8 mouse cellular contexts compared by ENCODE assay signal in genomic region chr19:27216318-27216717, GRCm38 (mm10). TPM values are rescaled to one million over a fixed set of nuclear protein-coding genes. Genes with fewer than 3 reads are reported as not detected.
DNase-seq lines count a peak whose midpoint lies in the region; ATAC-seq lines count a peak whose summit lies in the region.

TSS of gene Vldlr (plus strand) at chr19:27216484.

- 0 out of 2 replicates have a peak, but pooled peaks cover 7% of the 10 kb centered on the region for H3K27me3 ChIP-seq in hindbrain, embryonic 14.5 days (ENCODE audit: control insufficient read depth, insufficient read depth, low read length)

- peak within 1 kb of the TSS; percentile 94 for H3K27ac ChIP-seq in hindbrain, embryonic 14.5 days

- no peak for ATAC-seq in hindbrain, embryonic 14.5 days (ENCODE audit: low FRiP score)
- no peak for ATAC-seq in granulocyte monocyte progenitor cell, adult 5-6 weeks (replicated peaks; ENCODE audit: poor library complexity, severe bottlenecking)

- H3K4me2 ChIP-seq in hindbrain, embryonic 14.5 days (replicated peaks), result peak within 1 kb of the TSS; percentile 95

- peak within 1 kb of the TSS; percentile 93 for H3K9ac ChIP-seq in hindbrain, embryonic 14.5 days

- no peaks in the 10 kb centered on the region for H3K9me3 ChIP-seq in hindbrain, embryonic 14.5 days (ENCODE audit: control insufficient read depth, low read length)

- 2% methylated on average over 11 of the region's 11 CpGs for WGBS in hindbrain, embryonic 14.5 days

- H3K36me3 ChIP-seq in hindbrain, embryonic 14.5 days (replicated peaks; ENCODE audit: control insufficient read depth, insufficient read depth), result no peaks in the 10 kb centered on the region

- peak within 1 kb of the TSS; percentile 92 for H3K4me3 ChIP-seq in hindbrain, embryonic 14.5 days (replicated peaks; ENCODE audit: low read length)

- peaks cover 16% of the 10 kb centered on the region for H3K4me1 ChIP-seq in hindbrain, embryonic 14.5 days (replicated peaks; ENCODE audit: control insufficient read depth, insufficient read depth, low read length)

- intact Hi-C loops in left cerebral cortex, postnatal 36 days (cut with DNase I), result loop anchor here (5.0 to 10.0 kb wide), 5 partner anchors 92 to 469 kb away; partner anchors contain the start of gene Gm815

- DNase-seq in embryo, embryonic 10.5 days (ENCODE audit: low spot score), result peak; percentile 28
- no peak for DNase-seq in embryo, embryonic 9.5 days (ENCODE audit: extremely low spot score)
- no peak for DNase-seq in adrenal gland, postnatal 25 days
- DNase-seq in frontal cortex, postnatal 36 days (ENCODE audit: low spot score in 2 of 2), result peak; percentile 33 to 59
- peak; percentile 65 for DNase-seq in hindbrain, embryonic 14.5 days (ENCODE audit: low spot score)
- no peak for DNase-seq in left cerebral cortex, postnatal 36 days (ENCODE audit: low spot score in 2 of 2)
- DNase-seq in right cerebral cortex, adult 2 months (ENCODE audit: low spot score in 2 of 2), result peak; percentile 42 to 57

RNA-seq across cellular contexts. Expression of gene Vldlr, which starts in this region (rescaled TPM):
- 24.0 and 28.5 TPM in 2 replicates for total RNA-seq in adrenal gland, postnatal 25 days (2021)
- polyA plus RNA-seq in hindbrain, embryonic 14.5 days (2014; fragmentation: Nextera tagmentation; extraction: Ambion mirVana), result 28.9 and 31.7 TPM in 2 replicates
- 10 to 100 TPM; 58.3 to 60.9 TPM for total RNA-seq in left cerebral cortex, postnatal 36 days (2021)
- 0.37 and 0.53 TPM in 2 replicates for total RNA-seq in granulocyte monocyte progenitor cell, adult 5-6 weeks (2014; fragmentation: Nextera tagmentation)
- total RNA-seq in granulocyte monocyte progenitor cell, adult 5-6 weeks (2017), result 0.57 and 2.2 TPM in 2 replicates

Comparison
In these comparisons a context has a peak if more than half of its experiments do, and no peak if none do; other contexts are left out.
1. DNase-seq: peak in embryo, embryonic 10.5 days (single experiment), frontal cortex, postnatal 36 days (2 of 2), hindbrain, embryonic 14.5 days (single experiment) and right cerebral cortex, adult 2 months (2 of 2); none in embryo, embryonic 9.5 days (single experiment), adrenal gland, postnatal 25 days (single experiment) and left cerebral cortex, postnatal 36 days (0 of 2).